In the genomic region with DNA sequence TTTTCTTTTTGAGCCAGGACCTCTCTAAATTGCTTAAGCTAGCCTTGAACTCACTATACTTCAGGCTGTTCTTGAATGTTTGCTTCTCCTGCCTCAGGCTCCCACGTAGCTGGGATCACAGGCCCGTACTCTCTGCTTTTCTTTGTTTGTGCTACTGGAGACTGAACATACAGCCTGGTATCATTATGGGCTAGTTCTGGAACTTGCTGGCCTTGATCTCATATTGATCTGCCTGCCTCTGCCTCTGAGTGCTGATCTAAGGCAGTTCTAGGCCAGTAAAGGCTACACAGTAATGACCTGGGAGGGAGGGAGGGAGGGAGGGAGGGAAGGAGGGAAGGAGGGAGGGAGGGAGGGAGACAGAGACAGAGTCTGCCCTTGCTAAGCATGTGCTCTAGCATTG, we compare ENCODE assay signal across 20 mouse cellular contexts.
"Had no signal": no experiment of that assay in that cellular context is flagged by ENCODE, and none has a peak within 500 bp of the region (broad histone marks: within the 10 kb centered on the region; RNA-seq: fewer than 3 reads in every experiment).

No protein-coding gene starts in this region.

- H3K27me3 ChIP-seq: limb, embryonic 12.5 days; limb, embryonic 15.5 days; lung, embryonic 15.5 days; midbrain, embryonic 13.5 days; neural tube, embryonic 13.5 days had no signal

- H3K27ac ChIP-seq: limb, embryonic 12.5 days; limb, embryonic 15.5 days; lung, embryonic 15.5 days; midbrain, embryonic 10.5 days; midbrain, embryonic 13.5 days; neural tube, embryonic 13.5 days had no signal

- H3K9ac ChIP-seq: limb, embryonic 12.5 days; limb, embryonic 15.5 days; lung, embryonic 15.5 days; midbrain, embryonic 13.5 days; neural tube, embryonic 13.5 days had no signal

- ATAC-seq: inflammation-experienced regulatory T-cells, adult 6 months; intestine, embryonic 16.5 days; midbrain, embryonic 13.5 days; midbrain, embryonic 16.5 days had no signal

- H3K36me3 ChIP-seq: limb, embryonic 12.5 days; limb, embryonic 15.5 days; lung, embryonic 15.5 days; midbrain, embryonic 10.5 days; midbrain, embryonic 13.5 days; neural tube, embryonic 13.5 days had no signal

- H3K4me2 ChIP-seq: limb, embryonic 12.5 days; limb, embryonic 15.5 days; lung, embryonic 15.5 days; midbrain, embryonic 13.5 days; neural tube, embryonic 13.5 days had no signal

- H3K4me3 ChIP-seq: limb, embryonic 12.5 days; limb, embryonic 15.5 days; lung, embryonic 15.5 days; megakaryocyte, embryonic 14.5 days; midbrain, embryonic 10.5 days; midbrain, embryonic 13.5 days; myocyte; neural tube, embryonic 13.5 days had no signal

- DNase-seq: kidney, adult 18-20 months; kidney, adult 9 months; kidney, postnatal 14 days; kidney, postnatal 4 days; left cerebral cortex, postnatal 4 days; lung, adult 18-20 months; lung, postnatal 10 days; lung, postnatal 4 days; thymus, postnatal 25 days had no signal

- H3K9me3 ChIP-seq: limb, embryonic 12.5 days; limb, embryonic 15.5 days; lung, embryonic 15.5 days; megakaryocyte, embryonic 14.5 days; midbrain, embryonic 10.5 days; midbrain, embryonic 13.5 days; neural tube, embryonic 13.5 days had no signal

- H3K4me1 ChIP-seq: midbrain, embryonic 13.5 days; neural tube, embryonic 13.5 days had no signal
